Mouse (Mus musculus): ENCODE data around the gene Macrod2. TPM values are rescaled to one million over a fixed set of nuclear protein-coding genes. Genes with fewer than 3 reads are reported as not detected.

The Macrod2 gene
- total and polyA plus RNA-seq, 2 experiments from 2014 or later = 5.5 to 17.4 TPM

- H3K9me3 ChIP-seq (replicated peaks; ENCODE audit: control insufficient read depth, low read length) = no peaks in the 10 kb centered on the region
- H3K9ac ChIP-seq (replicated peaks; ENCODE audit: low read depth, low read length) = no peak overlapping the region
- no peak for TF ChIP-seq EP300 (IDR thresholded peaks at IDR 0.05; ENCODE audit: low read depth)
- TF ChIP-seq CTCF (IDR thresholded peaks at IDR 0.05; ENCODE audit: low read depth) = no peak
- no peak for DNase-seq (ENCODE audit: low spot score)
- H3K27ac ChIP-seq (ENCODE audit: low read depth) = no peak overlapping the region
- no peaks in the 10 kb centered on the region for H3K36me3 ChIP-seq (replicated peaks; ENCODE audit: control insufficient read depth, insufficient read depth, low read length)
- ATAC-seq (ENCODE audit: insufficient read depth, low read depth) = no peak
- 75% methylated on average over 6 of the region's 6 CpGs for WGBS
- H3K4me3 ChIP-seq (ENCODE audit: low read depth, low read length) = no peak overlapping the region
- no peaks in the 10 kb centered on the region for H3K4me1 ChIP-seq (ENCODE audit: control insufficient read depth, insufficient read depth)
- no peaks in the 10 kb centered on the region for H3K27me3 ChIP-seq (ENCODE audit: control insufficient read depth, insufficient read depth, low read length)
- H3K4me2 ChIP-seq (ENCODE audit: low read depth, low read length) = no peak overlapping the region
Observed at GRCm38 (mm10) chr2:141024316-141025043, 629.4 kb downstream of the Macrod2 start.

GRCm38 (mm10) chr2:141056685-141057454 is 661.8 kb downstream of the Macrod2 start:
- no peaks in the 10 kb centered on the region for H3K9me3 ChIP-seq (replicated peaks; ENCODE audit: control insufficient read depth, low read length)
- 62% methylated on average over 4 of the region's 4 CpGs for WGBS
- no peak for ATAC-seq (ENCODE audit: insufficient read depth, low read depth)
- DNase-seq (ENCODE audit: low spot score) = no peak
- TF ChIP-seq CTCF (IDR thresholded peaks at IDR 0.05; ENCODE audit: low read depth) (no peak), EP300 (IDR thresholded peaks at IDR 0.05; ENCODE audit: low read depth) (no peak)
- no peak overlapping the region for H3K4me3 ChIP-seq (ENCODE audit: low read depth, low read length)
- no peak overlapping the region for H3K9ac ChIP-seq (replicated peaks; ENCODE audit: low read depth, low read length)
- H3K27ac ChIP-seq (ENCODE audit: low read depth) = no peak overlapping the region
- no peaks in the 10 kb centered on the region for H3K4me1 ChIP-seq (ENCODE audit: control insufficient read depth, insufficient read depth)
- no peak overlapping the region for H3K4me2 ChIP-seq (ENCODE audit: low read depth, low read length)
- H3K36me3 ChIP-seq (replicated peaks; ENCODE audit: control insufficient read depth, insufficient read depth, low read length) = no peaks in the 10 kb centered on the region
- H3K27me3 ChIP-seq (ENCODE audit: control insufficient read depth, insufficient read depth, low read length) = no peaks in the 10 kb centered on the region

- no peak overlapping the region for H3K4me3 ChIP-seq (ENCODE audit: low read depth, low read length)
- no peak overlapping the region for H3K27ac ChIP-seq (ENCODE audit: low read depth)
- 68% methylated on average over 4 of the region's 4 CpGs for WGBS
- DNase-seq (ENCODE audit: low spot score) = no peak
- H3K4me1 ChIP-seq (ENCODE audit: control insufficient read depth, insufficient read depth) = no peaks in the 10 kb centered on the region
- no peaks in the 10 kb centered on the region for H3K9me3 ChIP-seq (replicated peaks; ENCODE audit: control insufficient read depth, low read length)
- no peak for TF ChIP-seq CTCF (IDR thresholded peaks at IDR 0.05; ENCODE audit: low read depth)
- no peak for TF ChIP-seq EP300 (IDR thresholded peaks at IDR 0.05; ENCODE audit: low read depth)
- H3K9ac ChIP-seq (replicated peaks; ENCODE audit: low read depth, low read length) = no peak overlapping the region
- H3K4me2 ChIP-seq (ENCODE audit: low read depth, low read length) = no peak overlapping the region
- H3K36me3 ChIP-seq (replicated peaks; ENCODE audit: control insufficient read depth, insufficient read depth, low read length) = no peaks in the 10 kb centered on the region
- ATAC-seq (ENCODE audit: insufficient read depth, low read depth) = no peak
- no peaks in the 10 kb centered on the region for H3K27me3 ChIP-seq (ENCODE audit: control insufficient read depth, insufficient read depth, low read length)
Observed at GRCm38 (mm10) chr2:141057455-141057833, 662.3 kb downstream of the Macrod2 start.

GRCm38 (mm10) chr2:141073981-141074855 is 679.1 kb downstream of the Macrod2 start:
- Histone ChIP-seq H3K4me3 (ENCODE audit: low read depth, low read length) (no peak overlapping the region), H3K27me3 (ENCODE audit: control insufficient read depth, insufficient read depth, low read length) (no peaks in the 10 kb centered on the region), H3K4me2 (ENCODE audit: low read depth, low read length) (no peak overlapping the region), H3K4me1 (ENCODE audit: control insufficient read depth, insufficient read depth) (no peaks in the 10 kb centered on the region), H3K9ac (replicated peaks; ENCODE audit: low read depth, low read length) (no peak overlapping the region), H3K27ac (ENCODE audit: low read depth) (no peak overlapping the region), H3K36me3 (replicated peaks; ENCODE audit: control insufficient read depth, insufficient read depth, low read length) (no peaks in the 10 kb centered on the region), H3K9me3 (replicated peaks; ENCODE audit: control insufficient read depth, low read length) (no peaks in the 10 kb centered on the region)
- no peak for DNase-seq (ENCODE audit: low spot score)
- ATAC-seq (ENCODE audit: insufficient read depth, low read depth) = no peak
- no peak for TF ChIP-seq CTCF (IDR thresholded peaks at IDR 0.05; ENCODE audit: low read depth)
- no peak for TF ChIP-seq EP300 (IDR thresholded peaks at IDR 0.05; ENCODE audit: low read depth)
- 81% methylated on average over 8 of the region's 8 CpGs for WGBS

- no peak for ATAC-seq (ENCODE audit: insufficient read depth, low read depth)
- DNase-seq (ENCODE audit: low spot score) = no peak
- Histone ChIP-seq H3K4me2 (ENCODE audit: low read depth, low read length) (no peak overlapping the region), H3K27ac (ENCODE audit: low read depth) (no peak overlapping the region), H3K9me3 (replicated peaks; ENCODE audit: control insufficient read depth, low read length) (no peaks in the 10 kb centered on the region), H3K9ac (replicated peaks; ENCODE audit: low read depth, low read length) (no peak overlapping the region), H3K27me3 (ENCODE audit: control insufficient read depth, insufficient read depth, low read length) (no peaks in the 10 kb centered on the region), H3K4me3 (ENCODE audit: low read depth, low read length) (no peak overlapping the region), H3K4me1 (ENCODE audit: control insufficient read depth, insufficient read depth) (no peaks in the 10 kb centered on the region), H3K36me3 (replicated peaks; ENCODE audit: control insufficient read depth, insufficient read depth, low read length) (no peaks in the 10 kb centered on the region)
- TF ChIP-seq CTCF (IDR thresholded peaks at IDR 0.05; ENCODE audit: low read depth) (no peak), EP300 (IDR thresholded peaks at IDR 0.05; ENCODE audit: low read depth) (no peak)
Observed at GRCm38 (mm10) chr2:141078221-141078620, 683.1 kb downstream of the Macrod2 start.
